Mouse (Mus musculus) ZHBTc4 (cell line): ENCODE measurements at regions not wholly inside any gene's neighbourhood (a gene's known extent, or its start where the extent isn't known, plus 50 kb on each side); places are given as distances from the start of the nearest gene placed in this dataset.

Experiments
- DNase-seq: peaks from one replicate; pipeline ENCODE4 v3.0.0-alpha.2; 2011; ENCODE audit warnings: low read depth, low spot score

- DNase-seq = no peak
Measured at GRCm38 (mm10) chr5:91456924-91457323, 54.1 kb upstream of the Btc start.

GRCm38 (mm10) chr5:91464876-91465508 lies 52.4 kb upstream of the Parm1 start:
- peak; percentile 69 for DNase-seq
